Comparison of ENCODE assay signal across 9 mouse cellular contexts in the genomic region with DNA sequence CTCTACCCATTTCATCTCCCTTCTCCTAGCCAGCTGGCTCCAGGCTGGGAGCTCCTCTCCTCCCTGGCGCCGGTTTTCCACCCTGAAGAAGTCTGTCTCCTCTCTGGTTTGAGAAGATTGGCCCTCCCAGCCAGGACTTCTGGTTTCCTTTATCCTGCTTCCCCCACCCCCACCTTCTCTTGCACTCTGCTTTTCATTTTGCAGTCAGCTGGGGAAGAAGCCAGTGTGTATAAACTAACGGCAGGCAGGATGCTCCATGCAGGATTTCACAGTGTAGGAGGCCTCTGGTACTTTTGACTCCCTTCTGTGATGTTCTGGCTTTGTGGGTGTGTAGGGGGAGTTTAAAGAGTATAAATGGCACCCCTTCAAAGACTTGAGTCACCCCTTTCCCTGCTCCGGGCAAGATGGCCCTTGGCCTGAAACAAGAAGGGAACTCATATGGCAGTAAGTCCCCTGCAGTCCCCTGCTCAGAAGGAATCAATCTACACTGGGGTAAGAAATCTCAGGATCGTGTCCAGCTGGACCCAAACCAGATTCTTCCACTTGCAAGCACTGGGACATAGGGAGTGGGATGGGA. TPM values are rescaled to one million over a fixed set of nuclear protein-coding genes. Genes with fewer than 3 reads are reported as not detected.
A peak's percentile ranks its signal among the peaks of the same experiment; 100 is the strongest.
DNase-seq lines count a peak whose midpoint lies in the region; ATAC-seq and TF ChIP-seq lines count a peak whose summit lies in the region.
"Had no signal": no experiment of that assay in that cellular context is flagged by ENCODE, and none has a peak within 500 bp of the region (broad histone marks: within the 10 kb centered on the region; RNA-seq: fewer than 3 reads in every experiment).

No protein-coding gene starts in this region.

- DNase-seq in embryo, embryonic 11 days: peak; percentile 27
- DNase-seq in embryo, embryonic 9.5 days (ENCODE audit: extremely low spot score): no peak
- DNase-seq in liver, postnatal 0 days: no peak
- DNase-seq in heart, postnatal 36 days: peak; percentile 26 to 42
- DNase-seq in right cerebral cortex, postnatal 25 days: peak; percentile 14
- DNase-seq in adrenal gland, adult (ENCODE audit: inconsistent age in 2 of 2, low spot score in 1 of 2): no peak
- no peak for DNase-seq in cerebellum, adult 2 months

- H3K27ac ChIP-seq in liver, postnatal 0 days (ENCODE audit: low read depth): peak overlapping the region; percentile 22; the same call in 1 of the 2 replicates
- no peak overlapping the region for H3K27ac ChIP-seq in liver, embryonic 12.5 days
- no peak overlapping the region for H3K27ac ChIP-seq in cerebellum, adult 2 months (ENCODE audit: insufficient read depth, low read length)

- no peak overlapping the region for H3K4me2 ChIP-seq in liver, postnatal 0 days (ENCODE audit: low read depth, low read length)
- H3K4me2 ChIP-seq in liver, embryonic 12.5 days: no peak overlapping the region

- ATAC-seq in liver, postnatal 0 days: no peak
- ATAC-seq in liver, embryonic 12.5 days: no peak

- no peak for TF ChIP-seq EP300 in liver, postnatal 0 days (IDR thresholded peaks at IDR 0.05; ENCODE audit: low read depth)

- no peaks in the 10 kb centered on the region for H3K9me3 ChIP-seq in liver, postnatal 0 days (ENCODE audit: low read length)
- H3K9me3 ChIP-seq in liver, embryonic 12.5 days (replicated peaks): no peaks in the 10 kb centered on the region

- no peaks in the 10 kb centered on the region for H3K27me3 ChIP-seq in liver, postnatal 0 days (ENCODE audit: insufficient read depth, low read length)
- H3K27me3 ChIP-seq in liver, embryonic 12.5 days (replicated peaks): peaks cover 66% of the 10 kb centered on the region
- H3K27me3 ChIP-seq in cerebellum, adult 2 months (ENCODE audit: control insufficient read depth, insufficient read depth, low read length): no peaks in the 10 kb centered on the region

- no peaks in the 10 kb centered on the region for H3K4me1 ChIP-seq in liver, postnatal 0 days (ENCODE audit: insufficient read depth)
- H3K4me1 ChIP-seq in liver, embryonic 12.5 days: no peaks in the 10 kb centered on the region
- H3K4me1 ChIP-seq in cerebellum, adult 2 months (ENCODE audit: control insufficient read depth, insufficient read depth, low read length): no peaks in the 10 kb centered on the region

- TF ChIP-seq CTCF in liver, postnatal 0 days (IDR thresholded peaks at IDR 0.05; ENCODE audit: low read depth): no peak
- no peak for TF ChIP-seq CTCF in cerebellum, adult 2 months (IDR thresholded peaks at IDR 0.05; ENCODE audit: borderline replicate concordance, insufficient read depth, low read depth, low read length)

- no peak overlapping the region for H3K4me3 ChIP-seq in liver, postnatal 0 days (ENCODE audit: low read depth, low read length)
- H3K4me3 ChIP-seq in liver, embryonic 12.5 days: no peak overlapping the region
- H3K4me3 ChIP-seq in cerebellum, adult 2 months (replicated peaks; ENCODE audit: insufficient read depth, low read depth, low read length): no peak overlapping the region

- no peaks in the 10 kb centered on the region for H3K36me3 ChIP-seq in liver, postnatal 0 days (replicated peaks; ENCODE audit: insufficient read depth, low read length)
- H3K36me3 ChIP-seq in liver, embryonic 12.5 days: no peaks in the 10 kb centered on the region

- no peak for TF ChIP-seq POLR2A in cerebellum, adult 2 months (IDR thresholded peaks at IDR 0.05; ENCODE audit: borderline replicate concordance, insufficient read depth, low read length)

- WGBS in liver, postnatal 0 days (ENCODE audit: insufficient replicate concordance): 51% methylated on average over 5 of the region's 5 CpGs
- WGBS in liver, embryonic 12.5 days (ENCODE audit: insufficient replicate concordance): 43% methylated on average over 5 of the region's 5 CpGs
- WGBS in cerebellum, adult 2 months: 8% methylated on average over 5 of the region's 5 CpGs

- no peak overlapping the region for H3K9ac ChIP-seq in liver, postnatal 0 days (replicated peaks)
- H3K9ac ChIP-seq in liver, embryonic 12.5 days: no peak overlapping the region

- intact Hi-C loops in heart, postnatal 36 days (cut with DNase I): no loop called here

RNA-seq across cellular contexts. Expression of gene Ramp2, which starts 7.7 kb away (rescaled TPM):
- polyA plus RNA-seq in liver, postnatal 0 days (2015; fragmentation: Nextera tagmentation; extraction: Ambion mirVana): 34.8 and 38.4 TPM in 2 replicates
- 32.6 and 33.5 TPM in 2 replicates for polyA plus RNA-seq in liver, embryonic 12.5 days (2016; fragmentation: Nextera tagmentation; extraction: Ambion mirVana)
- 100 to 1,000 TPM in 1 of 2 experiments, 10 to 100 TPM in 1; 88.9 to 132 TPM for total RNA-seq in heart, postnatal 36 days (2021)
- 50.3 and 52.7 TPM in 2 replicates for polyA plus RNA-seq in cerebellum, adult 2 months (2012; rRNA removed)

RNA-seq across cellular contexts. Expression of gene Ezh1, which starts 11.9 kb away (rescaled TPM):
- 4.2 and 5.0 TPM in 2 replicates for polyA plus RNA-seq in liver, postnatal 0 days (2015; fragmentation: Nextera tagmentation; extraction: Ambion mirVana)
- polyA plus RNA-seq in liver, embryonic 12.5 days (2016; fragmentation: Nextera tagmentation; extraction: Ambion mirVana): 9.8 and 10.3 TPM in 2 replicates
- total RNA-seq in heart, postnatal 36 days (2021): 10 to 100 TPM; 34.8 to 36.7 TPM
- polyA plus RNA-seq in cerebellum, adult 2 months (2012; rRNA removed): 64.4 and 70.7 TPM in 2 replicates

RNA-seq across cellular contexts. Expression of gene Vps25, which starts 15.3 kb away (rescaled TPM):
- 75.9 and 81.1 TPM in 2 replicates for polyA plus RNA-seq in liver, postnatal 0 days (2015; fragmentation: Nextera tagmentation; extraction: Ambion mirVana)
- polyA plus RNA-seq in liver, embryonic 12.5 days (2016; fragmentation: Nextera tagmentation; extraction: Ambion mirVana): 106 TPM in 2 replicates
- 10 to 100 TPM; 84.6 to 95.8 TPM for total RNA-seq in heart, postnatal 36 days (2021)
- polyA plus RNA-seq in cerebellum, adult 2 months (2012; rRNA removed): 66.8 and 67.0 TPM in 2 replicates

RNA-seq across cellular contexts. Expression of gene Wnk4, which starts 22.2 kb away (rescaled TPM):
- polyA plus RNA-seq in liver, postnatal 0 days (2015; fragmentation: Nextera tagmentation; extraction: Ambion mirVana): 1.6 and 2.2 TPM in 2 replicates
- 11.3 and 12.3 TPM in 2 replicates for polyA plus RNA-seq in liver, embryonic 12.5 days (2016; fragmentation: Nextera tagmentation; extraction: Ambion mirVana)
- 10 to 100 TPM; 18.5 to 19.8 TPM for total RNA-seq in heart, postnatal 36 days (2021)
- polyA plus RNA-seq in cerebellum, adult 2 months (2012; rRNA removed): 2.6 and 3.1 TPM in 2 replicates

RNA-seq across cellular contexts. Expression of gene Cntd1, which starts 40.7 kb away (rescaled TPM):
- polyA plus RNA-seq in liver, postnatal 0 days (2015; fragmentation: Nextera tagmentation; extraction: Ambion mirVana): 0.19 and 0.29 TPM in 2 replicates
- 0.74 and 1.3 TPM in 2 replicates for polyA plus RNA-seq in liver, embryonic 12.5 days (2016; fragmentation: Nextera tagmentation; extraction: Ambion mirVana)
- total RNA-seq in heart, postnatal 36 days (2021): under 1 TPM; 0.11 to 0.35 TPM
- 0.65 TPM in 2 replicates for polyA plus RNA-seq in cerebellum, adult 2 months (2012; rRNA removed)
- total RNA-seq: liver, adult 2 months had no signal
- polyA plus RNA-seq: liver, adult 2 months had no signal

Comparison
In these comparisons a context has a peak if more than half of its experiments do, and no peak if none do; other contexts are left out.
1. DNase-seq: peak in embryo, embryonic 11 days (single experiment), heart, postnatal 36 days (2 of 2) and right cerebral cortex, postnatal 25 days (single experiment); none in embryo, embryonic 9.5 days (single experiment), liver, postnatal 0 days (single experiment), adrenal gland, adult (0 of 2) and cerebellum, adult 2 months (0 of 2).